Mouse (Mus musculus) kidney, embryonic 15.5 days (tissue): ENCODE data around the gene Pagr1b. TPM values are rescaled to one million over a fixed set of nuclear protein-coding genes. Genes with fewer than 3 reads are reported as not detected.
A peak's percentile ranks its signal among the peaks of the same experiment; 100 is the strongest.

ENCODE experiments used
- ATAC-seq: fragments of 200-750 bp; cut with Nextera tagmentation; replicated peaks from 2 replicates; pipeline ENCODE4 v1.8.0; 2017; ENCODE audit warnings: moderate TSS enrichment; ENCODE audit not compliant: low FRiP score
- H3K27ac ChIP-seq: fragments of 300-500 bp; sonication (generic); 2 replicates; pipeline ENCODE4 v1.5.1; 2015; ENCODE audit warnings: mild to moderate bottlenecking, inconsistent platforms
- H3K27me3 ChIP-seq: fragments of 300-500 bp; sonication (generic); 2 replicates; pipeline ENCODE4 v1.6.1; 2015; ENCODE audit warnings: inconsistent platforms
- H3K36me3 ChIP-seq: fragments of 300-500 bp; sonication (generic); 2 replicates; pipeline ENCODE4 v1.6.1; 2015; ENCODE audit warnings: inconsistent platforms
- H3K4me1 ChIP-seq: fragments of 300-500 bp; sonication (generic); 2 replicates; pipeline ENCODE4 v1.6.1; 2015; ENCODE audit warnings: inconsistent platforms
- H3K4me2 ChIP-seq: fragments of 300-500 bp; sonication (generic); 2 replicates; pipeline ENCODE4 v1.6.1; 2015; ENCODE audit warnings: moderate library complexity, mild to moderate bottlenecking, inconsistent platforms
- H3K4me3 ChIP-seq: fragments of 300-500 bp; sonication (generic); replicated peaks from 2 replicates; pipeline ENCODE4 v1.5.1; 2015; ENCODE audit warnings: mild to moderate bottlenecking, inconsistent platforms
- H3K9ac ChIP-seq: fragments of 300-500 bp; sonication (generic); 2 replicates; pipeline ENCODE4 v1.6.1; 2015; ENCODE audit warnings: mild to moderate bottlenecking, inconsistent platforms
- H3K9me3 ChIP-seq: fragments of 300-500 bp; sonication (generic); replicated peaks from 2 replicates; pipeline ENCODE4 v1.6.1; 2016; ENCODE audit warnings: inconsistent platforms
- WGBS: fragments of 180-500 bp; shearing (Covaris S2); methylation state at CpG from one replicate; pipeline ENCODE4 v1.1.7; 2015; ENCODE audit warnings: mixed read lengths; 5-methylcytosine and 5-hydroxymethylcytosine counted together
- polyA plus RNA-seq: library from polyadenylated mRNA; unstranded; fragments of >200 nt; fragmentation: Nextera tagmentation; extraction: Ambion mirVana; gene quantifications from 2 replicates; pipeline ENCODE4 v1.2.1, GENCODE M21; 2015

Pagr1b gene
- polyA plus RNA-seq, result 0.45 TPM in 1 of 2 replicates, not detected in the other

DNA sequence TGATC is at the start of gene Pagr1b:
Gene Pagr1b (minus strand): TSS at position 4 of the 5 bp plus-strand sequence.
- peaks cover 29% of the 10 kb centered on the region for H3K36me3 ChIP-seq
- H3K4me3 ChIP-seq, result peak within 1 kb of the TSS; percentile 69
- ATAC-seq, result no peak
- no peaks in the 10 kb centered on the region for H3K27me3 ChIP-seq
- no peaks in the 10 kb centered on the region for H3K9me3 ChIP-seq
- peak within 1 kb of the TSS; percentile 81 for H3K9ac ChIP-seq
- peaks cover 71% of the 10 kb centered on the region for H3K4me1 ChIP-seq
- H3K27ac ChIP-seq, result peak within 1 kb of the TSS; percentile 96
- H3K4me2 ChIP-seq, result peak within 1 kb of the TSS; percentile 92

DNA sequence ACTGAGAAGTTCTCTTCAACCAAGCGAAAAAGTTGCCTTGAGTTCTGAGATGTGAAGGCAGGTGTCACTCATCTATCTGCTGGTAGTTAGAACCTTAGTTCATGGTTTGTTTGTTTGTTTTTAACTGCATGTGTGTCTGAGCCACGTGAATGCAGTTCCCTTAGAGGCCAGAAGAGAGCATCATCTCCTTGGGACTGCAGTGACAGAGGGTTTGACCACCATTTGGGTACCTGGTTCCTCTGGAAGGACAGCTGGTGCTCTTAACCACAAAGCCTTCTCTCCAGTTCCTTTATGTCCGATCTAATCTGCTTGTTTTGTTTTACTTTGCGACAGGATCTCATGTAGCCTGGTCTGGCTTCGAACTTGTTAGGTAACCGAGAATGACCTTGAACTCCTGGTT is 49.3 kb upstream of the Pagr1b start:
- H3K4me2 ChIP-seq, result no peak overlapping the region
- no peak overlapping the region for H3K27ac ChIP-seq
- H3K4me1 ChIP-seq, result peaks cover 5% of the 10 kb centered on the region; the same call in 1 of the 2 replicates
- no peaks in the 10 kb centered on the region for H3K9me3 ChIP-seq
- no peak for ATAC-seq
- no peaks in the 10 kb centered on the region for H3K27me3 ChIP-seq
- H3K9ac ChIP-seq, result no peak overlapping the region
- 89% methylated on average over 6 of the region's 6 CpGs for WGBS
- no peak overlapping the region for H3K4me3 ChIP-seq
- no peaks in the 10 kb centered on the region for H3K36me3 ChIP-seq

DNA sequence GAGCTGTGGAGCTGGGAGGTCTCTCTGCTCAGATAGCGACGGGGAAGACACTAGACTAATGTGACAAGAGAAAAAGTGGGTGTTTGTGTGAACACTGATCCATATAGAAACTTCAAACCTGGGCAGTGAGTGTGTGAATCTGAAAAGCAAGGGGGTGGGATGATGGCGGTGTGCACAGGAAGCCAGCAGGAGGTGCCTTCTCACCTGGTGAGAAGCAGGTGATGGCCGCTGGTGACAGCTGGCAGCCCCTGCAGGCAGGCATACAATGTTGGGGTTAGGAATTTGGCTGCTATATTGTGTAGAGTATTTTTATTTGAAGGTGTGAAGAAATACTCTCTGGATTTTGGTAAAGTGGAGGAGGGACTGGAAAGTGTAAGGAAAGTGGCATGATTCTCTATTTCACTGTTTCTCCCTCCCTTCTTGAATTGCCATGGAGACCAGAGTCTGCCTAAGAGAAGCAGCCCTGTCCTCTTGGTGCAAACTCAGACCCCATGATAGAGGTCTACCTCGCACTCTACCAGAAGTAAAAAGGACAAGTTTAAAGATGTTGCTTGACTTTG is 38.8 kb upstream of the Pagr1b start:
- ATAC-seq, result no peak
- Histone ChIP-seq H3K27me3 (peaks cover 10% of the 10 kb centered on the region; the same call in 1 of the 2 replicates), H3K9me3 (no peaks in the 10 kb centered on the region), H3K4me2 (no peak overlapping the region), H3K27ac (no peak overlapping the region), H3K4me3 (no peak overlapping the region), H3K4me1 (no peaks in the 10 kb centered on the region), H3K9ac (no peak overlapping the region), H3K36me3 (no peaks in the 10 kb centered on the region)
- 75% methylated on average over 5 of the region's 5 CpGs for WGBS

DNA sequence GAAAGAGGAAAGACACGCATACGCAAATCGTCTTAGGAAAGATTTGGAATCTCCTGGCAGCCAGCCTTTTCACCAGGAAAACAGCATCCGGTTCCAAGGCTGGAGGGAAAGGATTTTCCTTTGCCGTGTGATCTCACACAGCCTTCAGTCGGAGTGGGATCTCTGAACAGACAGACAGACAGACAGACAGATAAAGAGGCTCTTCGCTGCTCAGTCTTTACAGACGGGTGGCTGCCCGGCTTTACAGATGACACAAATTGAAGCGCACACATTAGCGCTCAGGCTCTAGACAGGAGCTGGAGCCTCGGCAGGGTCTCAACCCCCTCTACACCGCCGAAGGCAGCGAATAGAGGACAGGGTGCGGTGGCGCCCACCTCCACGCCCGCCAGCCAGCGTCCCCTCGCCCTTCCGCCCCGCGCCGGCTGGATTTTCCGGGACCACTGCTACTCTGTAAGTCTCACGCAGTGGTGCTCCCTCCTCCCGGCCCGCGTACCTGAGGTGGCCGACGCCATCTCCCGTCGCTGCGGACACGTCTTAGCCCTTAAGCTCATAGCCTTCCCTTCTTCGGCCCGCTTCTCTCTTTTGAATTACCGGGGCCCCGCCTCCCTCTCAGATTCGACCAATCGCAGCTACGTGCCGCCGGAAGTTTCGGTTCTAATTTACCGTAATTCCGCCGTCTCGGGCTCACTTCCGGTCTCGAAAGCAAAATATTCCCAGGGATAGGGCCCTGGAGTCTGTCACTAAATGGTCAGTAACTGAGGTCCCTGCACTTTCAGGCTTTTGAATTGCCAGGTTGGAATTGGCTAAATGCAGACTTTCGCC is 25.8 kb upstream of the Pagr1b start, which contains the start of gene Kif22:
Gene Kif22 (minus strand): TSS at position 621 of the 822 bp plus-strand sequence.
- ATAC-seq, result peak; percentile 86
- Histone ChIP-seq H3K4me1 (peaks cover 22% of the 10 kb centered on the region), H3K4me3 (peak within 1 kb of the TSS; percentile 85), H3K9ac (peak within 1 kb of the TSS; percentile 78), H3K9me3 (0 out of 2 replicates have a peak, but pooled peaks cover 2% of the 10 kb centered on the region), H3K27me3 (no peaks in the 10 kb centered on the region), H3K4me2 (peak within 1 kb of the TSS; percentile 71), H3K27ac (peak within 1 kb of the TSS; percentile 88), H3K36me3 (peaks cover 21% of the 10 kb centered on the region)
- under 1% methylated on average over 52 of the region's 53 CpGs for WGBS

DNA sequence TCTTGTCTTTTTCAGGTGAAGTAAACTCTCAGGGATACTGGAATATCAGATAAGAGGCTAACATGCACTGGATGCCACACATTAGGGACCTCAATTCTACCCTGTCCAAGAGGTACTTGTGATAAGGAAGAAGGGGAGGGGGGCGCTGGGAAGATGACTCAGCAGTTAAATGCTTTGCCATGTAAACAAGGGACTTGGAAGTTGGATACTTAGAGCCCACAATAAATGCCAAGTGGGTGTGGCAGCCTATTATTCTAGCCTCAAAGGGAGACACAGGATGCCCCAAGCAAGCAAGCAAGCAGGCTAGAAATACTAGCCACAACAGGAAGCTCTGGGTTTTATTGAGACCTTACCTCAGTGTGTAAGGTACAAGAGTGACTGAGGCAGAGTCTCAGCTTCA is 15.0 kb upstream of the Pagr1b start:
- Histone ChIP-seq H3K4me2 (no peak overlapping the region), H3K27ac (no peak overlapping the region), H3K4me1 (peaks cover 14% of the 10 kb centered on the region), H3K4me3 (no peak overlapping the region), H3K9ac (no peak overlapping the region), H3K27me3 (no peaks in the 10 kb centered on the region), H3K9me3 (no peaks in the 10 kb centered on the region), H3K36me3 (peaks cover 83% of the 10 kb centered on the region)
- 79% methylated on average over 1 of the region's 1 CpGs for WGBS
- no peak for ATAC-seq

DNA sequence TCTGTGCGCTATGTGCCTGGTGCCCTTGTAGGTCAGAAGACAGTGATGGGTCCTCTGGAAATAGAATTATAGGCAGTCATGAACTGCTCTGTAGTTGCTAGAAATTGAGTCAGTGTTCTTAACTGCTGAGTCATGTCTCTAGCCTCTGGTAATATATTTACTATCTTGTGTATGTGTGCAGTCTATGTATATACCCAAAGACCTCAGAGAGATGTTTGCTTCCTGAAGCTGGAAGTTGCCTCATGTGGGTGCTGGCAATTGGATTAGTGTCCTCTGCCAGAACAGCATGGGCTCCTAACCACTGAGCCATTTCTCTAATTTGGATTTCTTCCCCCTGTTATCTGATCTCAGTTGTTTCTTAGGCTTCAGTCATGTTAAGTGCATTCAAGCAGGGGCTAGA is 13.9 kb upstream of the Pagr1b start:
- peaks cover 73% of the 10 kb centered on the region for H3K36me3 ChIP-seq
- H3K27ac ChIP-seq, result no peak overlapping the region
- no peak for ATAC-seq
- WGBS, result 93% methylated on average over 1 of the region's 1 CpGs
- H3K9ac ChIP-seq, result no peak overlapping the region
- no peaks in the 10 kb centered on the region for H3K27me3 ChIP-seq
- no peaks in the 10 kb centered on the region for H3K9me3 ChIP-seq
- no peak overlapping the region for H3K4me3 ChIP-seq
- no peak overlapping the region for H3K4me2 ChIP-seq
- H3K4me1 ChIP-seq, result peaks cover 14% of the 10 kb centered on the region

DNA sequence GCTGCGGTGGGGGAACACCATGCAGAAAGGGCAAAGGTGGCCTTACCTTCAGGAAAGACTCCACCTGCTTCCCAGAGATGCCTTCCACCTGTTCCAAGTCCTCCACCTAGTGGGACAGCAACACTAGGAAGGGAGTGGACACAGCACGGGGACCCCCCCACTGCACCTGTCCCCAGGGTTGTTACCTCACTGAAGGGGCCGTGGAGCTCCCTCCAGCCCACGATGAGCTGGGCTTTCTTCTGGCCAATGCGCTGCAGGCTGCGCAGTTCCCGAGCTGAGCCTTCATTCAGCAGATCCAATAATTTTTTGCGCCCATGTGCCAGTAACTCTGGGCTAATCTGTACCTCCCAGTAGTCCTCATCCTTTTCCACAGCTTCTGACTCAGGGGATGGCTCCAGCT is 11.6 kb upstream of the Pagr1b start:
- H3K36me3 ChIP-seq, result peaks cover 68% of the 10 kb centered on the region
- H3K4me3 ChIP-seq, result peak overlapping the region; percentile 77
- H3K9ac ChIP-seq, result peak overlapping the region; percentile 14
- H3K9me3 ChIP-seq, result no peaks in the 10 kb centered on the region
- H3K4me1 ChIP-seq, result peaks cover 35% of the 10 kb centered on the region
- no peaks in the 10 kb centered on the region for H3K27me3 ChIP-seq
- WGBS, result 60% methylated on average over 8 of the region's 8 CpGs
- H3K4me2 ChIP-seq, result peak overlapping the region; percentile 92
- no peak for ATAC-seq
- H3K27ac ChIP-seq, result peak overlapping the region; percentile 99

DNA sequence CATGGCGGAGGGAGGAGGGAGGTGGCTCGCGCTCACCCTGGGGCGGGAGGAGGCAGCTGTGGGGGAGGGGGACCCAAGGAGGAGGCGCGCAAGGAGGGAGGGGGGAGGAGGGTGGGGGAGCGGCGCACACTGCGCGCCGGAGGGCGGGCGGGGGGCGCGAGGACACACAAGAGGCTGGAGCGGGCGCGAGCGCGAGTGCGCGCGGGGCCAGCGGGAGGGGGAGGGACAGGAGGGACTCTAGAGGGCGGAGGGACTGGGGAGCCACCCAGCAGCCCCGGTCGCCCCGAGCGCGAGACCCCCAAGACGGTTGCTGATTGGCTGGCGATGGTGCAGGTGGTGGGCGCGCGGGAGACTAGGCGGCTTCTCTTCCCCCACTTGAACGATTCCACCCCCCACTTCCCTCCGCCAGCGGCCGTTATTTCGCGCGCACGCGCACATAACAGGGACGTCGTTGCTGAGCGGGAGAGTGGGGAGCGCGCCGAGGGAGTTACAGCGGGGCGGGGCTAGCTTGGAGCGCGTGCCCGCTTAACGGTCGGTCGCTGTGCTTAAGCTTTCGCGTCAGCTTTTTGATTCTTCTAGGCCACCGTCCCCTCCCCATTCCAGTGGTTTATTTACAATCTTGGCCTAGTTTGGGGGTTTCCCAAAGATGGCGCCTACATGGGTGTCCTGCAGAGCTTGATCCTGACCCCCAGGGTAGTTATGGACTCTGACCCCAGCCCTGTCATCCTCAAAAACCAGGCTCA is 10.9 kb upstream of the Pagr1b start, which contains the start of gene Maz:
Gene Maz (minus strand): TSS at position 54 of the 743 bp plus-strand sequence.
- Histone ChIP-seq H3K4me3 (peak within 1 kb of the TSS; percentile 77), H3K27me3 (no peaks in the 10 kb centered on the region), H3K27ac (peak within 1 kb of the TSS; percentile 99), H3K4me2 (peak within 1 kb of the TSS; percentile 92), H3K9me3 (no peaks in the 10 kb centered on the region), H3K4me1 (peaks cover 42% of the 10 kb centered on the region), H3K9ac (peak within 1 kb of the TSS; percentile 97), H3K36me3 (peaks cover 68% of the 10 kb centered on the region)
- ATAC-seq, result peak; percentile 92
- WGBS, result under 1% methylated on average over 46 of the region's 63 CpGs

DNA sequence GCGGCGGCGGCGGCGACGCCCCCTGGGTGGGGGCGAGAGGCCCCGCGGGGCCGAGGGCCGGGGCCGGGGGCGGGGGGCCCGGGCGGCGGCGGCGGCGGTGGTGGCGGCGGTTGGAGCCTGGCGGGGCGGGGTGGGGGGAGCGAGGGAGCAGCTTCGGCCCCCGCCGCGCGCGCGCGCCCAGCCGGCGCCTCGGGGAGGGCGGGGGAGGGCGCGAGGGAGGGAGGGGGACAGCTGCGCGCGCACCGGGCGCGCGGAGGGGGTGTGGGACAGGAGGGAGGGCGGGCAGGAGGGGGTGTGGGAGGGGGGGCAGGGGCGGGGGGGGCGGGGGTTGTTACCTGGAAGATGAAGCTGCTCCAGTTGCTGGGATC is 10.3 kb upstream of the Pagr1b start:
- WGBS, result no CpG with 5 or more reads among the region's 48 CpGs

DNA sequence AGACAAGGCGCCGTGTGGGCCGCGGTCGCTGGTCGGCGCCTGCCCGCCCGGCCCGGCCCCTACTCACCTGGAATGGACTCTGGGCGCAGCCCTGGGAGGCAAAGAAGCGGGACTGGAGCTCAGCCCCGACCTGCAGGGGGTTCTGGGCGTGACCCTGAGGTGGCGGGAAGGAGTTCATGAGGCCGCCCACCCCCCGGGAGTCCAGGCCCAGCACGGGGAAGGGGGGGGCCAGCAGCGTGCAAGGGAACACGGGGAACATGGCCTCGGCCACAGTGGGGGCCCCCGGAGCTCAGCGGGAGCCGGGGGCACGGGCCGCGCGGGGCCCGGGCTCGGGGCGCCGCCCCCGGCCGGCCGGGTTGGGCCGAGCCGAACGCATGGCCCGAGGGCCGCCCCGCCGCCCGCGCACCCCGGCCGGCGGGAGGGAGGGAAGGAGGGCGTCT is 9.9 kb upstream of the Pagr1b start:
- peak overlapping the region; percentile 77 for H3K4me3 ChIP-seq
- peak overlapping the region; percentile 99 for H3K27ac ChIP-seq
- H3K4me1 ChIP-seq, result peaks cover 52% of the 10 kb centered on the region
- H3K36me3 ChIP-seq, result peaks cover 65% of the 10 kb centered on the region
- no peaks in the 10 kb centered on the region for H3K27me3 ChIP-seq
- ATAC-seq, result peak; percentile 44
- H3K9ac ChIP-seq, result peak overlapping the region; percentile 97
- peak overlapping the region; percentile 92 for H3K4me2 ChIP-seq
- WGBS, result 1% methylated on average over 14 of the region's 48 CpGs
- H3K9me3 ChIP-seq, result no peaks in the 10 kb centered on the region

More for the DNA sequence above, 10.3 kb upstream of the Pagr1b start:
- ATAC-seq, result no peak
- Histone ChIP-seq H3K27me3 (no peaks in the 10 kb centered on the region), H3K9ac (peak overlapping the region; percentile 97), H3K36me3 (peaks cover 67% of the 10 kb centered on the region), H3K4me1 (peaks cover 47% of the 10 kb centered on the region), H3K9me3 (no peaks in the 10 kb centered on the region), H3K4me2 (peak overlapping the region; percentile 92), H3K4me3 (peak overlapping the region; percentile 77), H3K27ac (peak overlapping the region; percentile 99)

DNA sequence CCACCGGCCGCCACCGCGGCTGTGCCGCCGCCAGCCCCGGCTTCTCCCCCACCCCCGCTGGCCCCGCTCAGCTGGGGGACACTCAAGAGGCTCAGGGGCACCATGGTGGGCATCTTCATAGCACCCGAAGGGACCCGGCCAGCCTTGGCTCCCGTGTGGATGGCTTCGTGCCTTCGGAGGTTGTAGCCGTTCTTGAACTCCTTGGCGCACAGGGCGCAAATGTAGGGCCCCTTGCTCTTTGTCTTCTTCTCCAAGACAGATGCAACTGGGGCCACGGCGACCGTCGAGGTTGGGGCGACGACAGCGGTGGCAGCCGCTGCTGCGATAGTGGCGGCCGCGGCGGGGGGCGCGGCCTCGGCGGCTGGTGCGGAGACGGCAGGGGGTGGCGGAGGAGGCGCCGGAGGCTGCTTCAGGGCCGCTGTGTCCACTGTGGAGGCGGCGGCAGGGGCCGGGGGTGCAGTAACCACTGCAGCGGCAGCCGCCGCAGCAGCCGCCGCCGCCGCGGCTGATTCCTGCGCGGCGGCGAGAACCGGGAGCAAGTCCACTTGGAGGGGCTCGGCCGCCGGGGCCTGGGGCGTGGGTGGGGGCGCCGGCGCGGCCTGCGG is 9.4 kb upstream of the Pagr1b start:
- under 1% methylated on average over 59 of the region's 65 CpGs for WGBS
- peaks cover 57% of the 10 kb centered on the region for H3K4me1 ChIP-seq

More for the DNA sequence above, 9.4 kb upstream of the Pagr1b start:
- Histone ChIP-seq H3K9me3 (no peaks in the 10 kb centered on the region), H3K27ac (peak overlapping the region; percentile 99), H3K4me2 (peak overlapping the region; percentile 92), H3K4me3 (peak overlapping the region; percentile 77), H3K9ac (peak overlapping the region; percentile 97), H3K27me3 (no peaks in the 10 kb centered on the region), H3K36me3 (peaks cover 60% of the 10 kb centered on the region)
- ATAC-seq, result no peak; the same call in 1 of the 2 replicates
